Mouse (Mus musculus): ENCODE measurements around the gene Marc1. TPM values are rescaled to one million over a fixed set of nuclear protein-coding genes. Genes with fewer than 3 reads are reported as not detected.
A peak's percentile ranks its signal among the peaks of the same experiment; 100 is the strongest.

Marc1 gene
- polyA plus RNA-seq, 2 experiments from 2014 or later = 0.44 TPM; not detected in 1

DNA sequence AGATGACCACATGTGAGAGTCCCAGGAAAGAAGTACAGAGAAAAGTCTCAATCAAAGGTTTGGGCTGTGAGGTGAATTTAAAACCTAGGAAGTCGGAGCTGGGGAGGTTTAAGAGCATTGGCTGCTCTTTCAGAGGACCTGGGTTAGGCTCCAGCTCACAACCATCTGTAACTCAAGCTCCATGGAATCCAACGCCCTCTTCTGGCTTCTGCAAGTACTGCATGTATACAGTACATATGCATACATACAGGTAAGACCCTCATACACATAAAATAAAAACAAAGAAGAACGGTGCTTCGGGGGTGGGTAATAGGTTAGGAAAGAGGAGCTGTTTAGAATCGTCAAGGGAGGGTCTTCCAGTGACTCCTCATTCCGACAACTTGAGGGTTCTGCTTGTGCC is 6.7 kb upstream of the Marc1 start:
- ATAC-seq = no peak

DNA sequence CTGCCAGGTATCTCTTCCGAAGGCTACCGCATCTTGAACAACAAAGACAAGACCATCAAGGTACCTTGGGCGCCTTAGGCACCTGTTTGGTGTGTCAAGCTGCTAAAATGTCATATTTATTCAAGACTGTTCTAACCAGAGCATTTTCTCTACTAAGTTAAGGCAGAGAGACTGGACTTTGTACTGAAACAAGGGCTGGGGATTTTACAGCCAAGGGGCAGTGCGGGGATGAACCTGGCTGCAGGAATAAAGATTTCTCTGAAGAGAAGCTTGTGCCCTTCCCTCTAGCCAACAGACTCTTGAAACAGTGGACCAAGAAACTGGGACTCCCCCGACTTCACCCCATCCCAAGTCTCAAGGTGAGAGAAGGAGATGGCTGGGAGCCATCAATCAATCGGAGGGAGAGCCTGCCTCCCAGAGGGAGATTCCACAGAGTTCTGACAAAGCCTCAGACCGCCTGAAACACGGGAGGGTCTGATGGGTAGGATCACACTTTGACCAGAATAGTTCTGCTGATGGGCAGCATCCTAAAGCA is 670 bp upstream of the Marc1 start:
- ATAC-seq = no peak

DNA sequence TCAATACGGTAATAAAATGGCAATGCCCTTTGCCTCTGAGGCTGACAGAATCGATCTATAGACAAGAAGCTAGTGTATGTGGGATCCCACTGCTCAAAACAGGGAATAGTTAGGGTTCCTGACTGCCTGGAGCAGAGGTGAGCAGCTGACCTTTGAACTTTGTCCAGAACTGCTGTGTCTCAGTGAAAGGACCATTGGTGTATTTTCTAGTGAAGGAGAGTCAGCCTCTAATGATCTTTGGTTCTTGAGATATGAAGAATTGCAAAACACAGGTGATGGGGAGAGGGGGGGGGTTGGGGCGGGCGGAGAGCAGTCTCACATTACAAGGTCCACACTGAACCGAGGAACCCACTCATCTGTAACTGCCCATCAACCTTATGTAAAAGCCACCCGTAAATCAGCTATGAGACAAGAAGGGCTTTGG is 1.5 kb downstream of the Marc1 start:
- no peak for ATAC-seq

DNA sequence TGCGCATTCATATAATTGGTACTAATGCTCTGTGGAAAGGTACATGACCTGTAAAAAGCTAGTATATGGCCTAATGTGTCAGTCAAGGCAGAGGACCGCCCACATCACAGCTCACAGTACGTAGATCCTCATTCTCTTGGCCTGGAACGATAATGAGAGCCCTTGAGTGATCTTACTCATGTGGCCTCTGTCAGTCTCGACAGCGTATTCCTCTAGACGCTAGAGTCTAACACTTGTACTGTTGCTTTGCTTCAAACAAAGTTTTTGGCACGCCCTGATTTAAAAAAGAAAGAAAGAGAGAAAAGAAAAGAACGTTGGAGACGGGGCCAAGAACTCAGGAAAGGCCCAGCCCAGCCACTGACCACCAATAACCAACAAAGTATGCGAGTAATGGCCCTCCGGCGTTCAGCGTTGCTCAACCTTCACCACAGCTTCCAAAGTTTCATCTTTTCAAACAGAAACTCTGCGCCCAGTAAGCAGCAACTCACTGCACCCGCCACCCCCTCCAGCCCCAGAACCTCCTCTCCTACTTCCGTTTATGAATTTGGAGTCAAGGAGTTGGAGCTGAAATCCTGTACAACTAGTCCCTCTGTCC is 2.6 kb downstream of the Marc1 start:
- ATAC-seq = no peak

DNA sequence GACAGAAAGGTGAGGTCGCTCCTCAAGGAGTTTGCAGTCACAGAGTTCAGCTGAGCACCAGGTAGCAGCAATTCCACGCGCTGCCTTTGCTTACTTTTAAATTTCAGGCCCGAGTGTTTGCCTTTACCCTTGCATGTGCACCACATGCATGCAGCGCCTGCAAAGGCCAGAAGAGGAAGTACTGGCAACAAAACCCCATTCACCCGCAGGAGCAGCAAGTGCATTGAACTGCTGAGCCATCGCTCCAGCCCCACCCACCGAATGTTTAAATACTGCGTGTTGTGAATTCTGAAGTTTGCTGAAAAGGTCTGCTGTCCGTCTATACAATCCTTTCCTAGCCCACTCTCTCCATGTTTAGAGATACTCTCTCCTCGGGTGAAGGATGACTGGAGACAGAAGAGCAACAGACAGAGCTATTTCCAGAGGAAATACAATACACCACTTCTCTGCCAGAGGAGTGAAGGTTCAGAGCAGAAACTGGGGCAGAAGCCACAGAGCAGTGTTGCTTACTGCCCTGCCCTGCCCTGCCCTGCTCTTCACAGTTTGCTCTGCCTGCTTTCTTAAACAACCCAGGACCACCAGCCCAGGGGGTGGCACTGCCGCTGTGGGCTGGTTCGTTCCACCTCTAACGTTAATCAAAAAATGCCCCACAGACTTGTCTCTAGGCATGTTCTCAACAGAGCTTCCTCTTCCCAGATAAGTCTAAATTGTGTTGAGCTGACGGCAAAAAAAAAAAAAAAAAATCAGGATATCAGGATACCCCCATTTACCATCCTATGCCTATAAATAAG is 3.3 kb downstream of the Marc1 start:
- no peak for ATAC-seq

DNA sequence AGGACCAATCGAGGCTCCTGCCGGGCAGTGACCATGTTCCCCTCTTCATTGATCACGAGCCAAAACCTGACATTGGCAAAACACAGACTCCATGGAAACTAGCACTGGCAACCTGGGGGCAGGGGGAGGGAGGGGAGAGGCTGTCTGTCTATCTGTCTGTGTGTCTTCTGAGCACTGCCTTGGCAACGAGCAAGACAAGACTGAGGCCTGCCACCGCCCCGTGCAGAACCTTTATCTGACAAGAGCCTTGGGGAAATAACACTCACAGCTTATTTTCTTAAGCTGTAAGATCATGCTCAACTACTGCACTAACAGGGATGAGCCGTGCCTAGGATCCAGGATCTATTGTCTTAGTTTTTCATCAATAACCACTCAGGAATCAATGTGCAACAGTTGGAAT is 4.0 kb downstream of the Marc1 start:
- no peak for ATAC-seq

DNA sequence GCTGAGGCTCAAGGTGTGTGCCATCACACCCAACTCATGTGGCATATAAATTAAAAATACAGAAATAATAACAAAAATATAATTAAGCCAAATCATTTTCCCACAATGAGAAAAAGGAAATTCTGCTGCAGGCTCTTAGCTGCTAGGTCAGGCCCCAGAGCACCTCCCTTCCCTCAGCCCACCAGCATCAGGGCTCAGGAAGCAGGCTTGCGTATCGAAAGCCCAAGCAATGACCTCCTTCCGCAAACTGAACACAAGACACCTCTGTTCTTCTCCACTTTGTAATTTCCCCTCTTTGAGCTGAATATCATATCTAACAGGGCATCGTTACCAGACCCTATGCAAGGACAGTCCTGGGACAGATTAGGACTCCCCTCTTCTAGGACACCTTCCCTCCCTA is 5.4 kb downstream of the Marc1 start:
- no peak for ATAC-seq

DNA sequence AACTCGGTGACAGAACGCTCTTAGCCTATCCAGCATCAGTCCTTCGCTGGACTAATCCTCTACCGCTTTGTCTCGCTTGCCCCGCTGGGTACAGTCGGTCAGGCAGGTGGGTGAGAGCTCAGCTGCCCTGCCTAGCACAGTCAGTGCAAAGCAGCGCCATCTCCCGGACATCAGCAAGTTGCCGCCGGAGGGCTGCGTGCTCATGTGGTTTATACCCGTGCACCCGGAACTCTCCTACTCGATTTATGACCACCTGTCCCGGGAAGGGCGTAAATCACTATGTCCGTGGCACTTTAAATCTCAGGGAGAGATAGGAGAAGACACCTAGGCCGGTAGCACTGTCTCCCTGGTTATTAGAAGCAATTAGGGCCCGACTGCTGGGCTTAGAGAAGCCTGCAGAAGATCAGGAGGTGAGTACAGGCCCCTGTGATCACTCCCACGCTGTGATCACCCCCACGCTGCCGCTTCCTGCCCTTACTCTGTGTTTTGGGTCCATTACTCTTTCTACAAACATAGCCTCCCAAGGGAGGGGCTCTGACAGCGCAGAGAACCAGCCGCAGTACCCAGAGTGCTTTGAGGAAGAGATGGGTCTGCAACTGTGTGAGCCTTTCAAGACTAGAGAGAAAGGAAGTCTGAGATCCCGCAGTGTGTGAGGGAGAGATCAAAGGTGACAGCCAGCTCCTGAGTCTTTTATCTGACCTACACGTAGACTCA is 17.8 kb downstream of the Marc1 start:
- ATAC-seq = peak; percentile 85

DNA sequence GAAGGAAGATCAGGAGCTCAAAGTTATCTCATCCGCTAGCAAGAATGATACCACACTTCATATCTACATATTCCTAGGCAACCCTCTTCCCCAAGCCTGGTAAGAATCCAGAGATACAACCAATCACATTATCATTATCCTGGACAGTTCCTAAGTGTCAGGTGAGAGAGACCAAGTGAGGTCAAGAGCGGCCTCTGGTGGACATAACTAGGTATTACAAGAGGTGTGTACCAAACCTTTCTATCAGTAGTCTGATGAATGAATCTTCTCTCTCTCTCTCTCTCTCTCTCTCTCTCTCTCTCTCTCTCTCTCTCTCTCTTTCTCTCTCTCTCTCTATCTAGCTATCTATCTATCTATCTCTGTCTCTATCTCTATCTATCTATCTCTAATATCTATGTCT is 20.0 kb downstream of the Marc1 start:
- peak; percentile 44 for ATAC-seq

DNA sequence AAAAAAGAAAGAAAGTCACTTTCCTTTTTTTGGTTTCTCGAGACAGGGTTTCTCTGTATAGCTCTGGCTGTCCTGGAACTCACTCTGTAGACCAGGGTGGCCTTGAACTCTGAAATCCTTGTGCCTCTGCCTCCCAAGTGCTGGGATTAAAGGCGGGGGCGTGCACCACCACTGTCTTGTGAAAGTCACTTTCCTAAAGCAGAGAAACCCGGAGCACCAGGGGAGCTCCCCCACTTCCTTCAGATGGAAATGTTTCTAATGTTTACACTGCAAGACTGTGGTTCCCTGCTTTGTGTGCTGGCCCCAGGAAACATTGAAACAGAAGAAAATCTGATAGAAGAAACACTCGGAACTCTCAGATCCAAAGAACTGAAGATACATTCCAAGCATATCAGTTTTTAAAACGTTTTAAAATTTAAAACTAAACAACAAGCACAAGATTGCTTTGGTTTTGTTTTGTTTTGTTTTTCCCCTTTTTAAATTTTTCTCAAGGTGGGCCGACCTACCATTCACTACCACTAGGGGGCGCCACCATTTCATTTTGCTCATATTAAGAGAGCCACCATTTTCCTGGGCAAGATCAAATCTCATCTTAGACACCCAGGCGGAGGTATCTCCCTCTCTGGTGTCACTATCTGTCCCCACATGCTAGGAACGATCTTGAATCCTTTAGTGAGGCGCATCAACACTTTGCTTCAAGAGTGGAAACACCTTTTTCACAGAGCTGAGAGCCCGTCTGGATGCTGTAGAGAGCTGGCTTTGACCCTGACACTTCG is 24.5 kb downstream of the Marc1 start:
- ATAC-seq = no peak

DNA sequence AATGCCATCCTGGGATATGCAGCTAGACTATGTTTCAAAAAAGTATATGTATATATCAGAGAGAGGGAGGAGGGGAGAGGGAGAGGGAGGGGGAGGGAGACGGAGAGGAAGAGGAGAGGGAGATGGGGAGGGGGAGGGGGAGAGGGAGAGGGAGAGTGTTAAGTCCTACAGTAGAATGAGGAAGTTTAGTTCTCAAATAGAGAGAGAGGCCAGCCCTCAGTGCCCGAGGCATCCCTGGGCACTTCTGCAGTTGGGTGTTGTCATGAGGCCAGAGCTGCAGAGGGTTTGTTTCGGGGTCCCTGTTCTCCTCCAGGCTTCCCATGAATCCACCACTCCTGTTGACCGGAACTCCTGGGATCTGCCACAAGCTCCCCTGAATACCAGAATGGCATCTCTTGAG is 27.5 kb downstream of the Marc1 start:
- no peak for ATAC-seq

DNA sequence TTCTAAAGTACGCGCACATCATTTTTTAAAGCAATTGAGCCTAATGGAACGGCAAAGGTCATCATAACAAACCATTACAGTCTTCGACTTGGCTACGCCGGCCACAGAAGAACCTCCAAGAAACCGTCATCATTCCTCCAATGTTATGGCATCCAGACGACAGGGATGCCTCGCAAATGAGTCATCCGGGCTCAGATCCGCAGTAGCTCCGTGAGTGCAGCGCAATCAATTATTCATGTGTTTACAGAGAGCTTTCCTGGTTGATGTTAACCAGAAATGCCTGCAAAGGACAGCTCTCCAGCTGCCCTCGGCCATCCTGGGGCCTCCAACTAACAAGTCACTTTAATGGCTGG is 29.0 kb downstream of the Marc1 start:
- no peak for ATAC-seq

DNA sequence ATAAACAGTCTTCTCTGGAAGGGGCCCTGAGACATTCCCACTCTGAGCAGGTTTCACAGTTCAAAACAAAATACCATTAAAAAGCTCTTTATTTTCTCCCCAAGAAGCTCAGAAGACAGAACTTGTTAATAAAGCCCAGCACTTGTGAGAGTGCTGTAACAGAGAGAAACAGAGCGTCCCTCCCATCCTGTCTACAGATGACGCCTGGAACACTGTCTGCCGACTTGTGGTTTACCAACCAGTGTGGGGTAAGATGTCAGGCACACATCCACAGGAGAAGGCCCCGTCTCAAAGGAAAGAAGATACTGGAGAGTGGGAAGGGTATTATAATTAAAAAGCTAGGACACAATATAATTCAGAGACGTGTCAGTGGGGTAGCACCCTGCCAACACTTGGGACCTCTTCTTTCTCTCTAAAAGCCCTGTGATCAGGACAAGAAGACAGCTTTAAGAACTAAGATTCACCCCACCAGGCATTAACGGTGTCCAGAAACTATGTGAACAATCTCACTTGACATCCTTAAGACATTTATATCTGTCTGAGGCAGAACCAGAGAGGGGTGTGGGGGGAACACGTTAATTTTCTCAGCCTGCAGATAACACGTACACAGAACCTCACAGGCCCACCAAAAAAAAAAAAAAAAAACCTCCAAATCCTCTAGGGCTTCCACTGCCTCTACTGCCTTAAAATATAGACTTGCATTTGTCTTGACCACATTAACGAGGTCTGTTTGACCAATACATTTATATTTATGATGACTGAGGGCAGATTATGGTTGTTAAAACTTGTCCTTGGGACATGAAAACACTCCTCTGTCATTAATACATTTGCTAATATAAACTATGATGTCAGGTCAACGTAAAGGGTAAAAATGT is 29.6 kb downstream of the Marc1 start:
- no peak for ATAC-seq

DNA sequence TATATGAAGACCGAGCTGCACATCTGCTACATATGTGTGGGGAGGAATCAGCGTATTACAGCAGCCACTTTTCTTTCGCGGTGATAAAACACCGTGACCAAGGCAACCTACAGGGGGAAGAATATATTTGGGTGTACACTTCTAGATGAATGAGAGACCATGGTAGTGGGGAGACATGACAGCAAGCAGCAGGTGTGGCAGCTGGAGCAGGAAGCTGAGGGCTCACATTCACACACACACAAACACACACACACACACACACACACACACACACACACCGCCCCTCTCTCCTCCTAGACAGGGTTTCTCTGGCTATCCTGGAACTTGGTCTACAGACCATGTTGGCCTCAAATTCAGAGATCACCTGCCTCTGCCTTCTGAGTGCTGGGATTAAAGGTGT is 33.0 kb downstream of the Marc1 start:
- ATAC-seq = no peak

DNA sequence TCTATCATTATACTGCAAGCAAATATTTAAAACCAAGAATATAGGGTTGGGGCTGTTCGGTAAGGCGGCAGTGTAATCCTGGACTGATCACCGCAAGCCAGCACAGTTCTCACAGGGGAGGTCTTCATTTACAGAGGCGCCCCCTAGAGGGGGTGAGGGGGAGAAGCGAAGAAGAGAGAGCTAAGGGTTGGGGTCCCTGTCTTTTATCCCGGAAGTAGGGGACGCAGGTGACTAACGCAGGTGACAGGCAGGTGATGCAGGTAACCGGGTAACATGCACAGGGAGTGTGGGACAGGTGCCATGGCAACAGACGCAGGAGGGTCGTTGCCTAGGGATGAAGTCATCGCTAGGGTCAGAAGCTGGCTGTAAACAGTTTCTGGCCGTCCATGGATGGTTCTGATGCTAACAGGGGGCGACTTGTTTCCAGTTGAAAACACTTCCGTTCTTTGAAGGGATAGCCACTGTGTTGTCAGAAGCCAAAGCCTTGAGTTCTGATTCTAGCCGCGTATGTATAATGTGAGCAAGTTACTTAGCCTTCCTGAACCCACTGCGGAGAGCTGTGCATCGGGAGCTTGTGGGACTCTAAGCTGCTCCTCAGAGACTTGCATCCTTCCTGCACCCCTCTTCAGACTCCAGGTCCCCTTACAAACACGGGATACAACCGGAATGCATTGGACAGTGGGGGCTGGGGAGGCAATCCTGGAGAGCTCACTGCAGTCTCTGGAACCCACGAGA is 33.9 kb downstream of the Marc1 start:
- ATAC-seq = no peak

DNA sequence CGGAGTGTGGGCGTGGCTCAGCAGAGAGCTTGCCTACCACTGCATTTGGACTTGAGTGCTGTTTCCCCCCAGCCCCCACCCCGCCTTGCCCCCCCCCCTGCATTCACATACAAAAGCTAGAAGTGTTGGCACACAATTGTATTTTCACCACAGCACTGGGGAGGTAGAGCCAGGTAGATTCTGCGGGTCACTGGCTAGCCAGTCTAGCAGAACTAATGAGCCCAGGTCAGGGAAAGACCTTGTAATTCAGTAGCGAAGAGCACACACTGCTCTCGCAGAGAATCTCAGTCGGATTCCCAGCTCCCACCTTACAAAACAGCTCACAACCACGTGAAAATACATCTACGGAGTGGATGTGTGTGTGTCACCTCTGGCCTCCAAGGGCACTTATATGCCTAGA is 35.8 kb downstream of the Marc1 start:
- no peak for ATAC-seq

DNA sequence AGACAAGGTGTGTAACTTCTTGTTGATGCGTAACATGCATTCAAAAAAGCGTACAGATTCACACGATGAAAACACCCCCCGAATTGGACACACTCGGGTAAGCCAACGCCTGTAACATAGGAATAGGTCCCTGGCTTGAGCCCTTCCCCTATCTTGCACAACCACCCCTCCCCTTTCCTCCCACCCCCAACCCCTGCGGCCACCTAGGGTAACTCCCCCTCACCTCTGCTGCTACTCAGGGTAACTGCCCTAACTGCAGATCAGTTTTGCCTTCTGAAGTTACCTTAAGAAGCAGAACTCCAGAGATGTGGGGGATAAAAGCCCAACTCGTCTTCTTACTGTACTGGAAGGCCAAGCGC is 39.2 kb downstream of the Marc1 start:
- ATAC-seq = no peak

DNA sequence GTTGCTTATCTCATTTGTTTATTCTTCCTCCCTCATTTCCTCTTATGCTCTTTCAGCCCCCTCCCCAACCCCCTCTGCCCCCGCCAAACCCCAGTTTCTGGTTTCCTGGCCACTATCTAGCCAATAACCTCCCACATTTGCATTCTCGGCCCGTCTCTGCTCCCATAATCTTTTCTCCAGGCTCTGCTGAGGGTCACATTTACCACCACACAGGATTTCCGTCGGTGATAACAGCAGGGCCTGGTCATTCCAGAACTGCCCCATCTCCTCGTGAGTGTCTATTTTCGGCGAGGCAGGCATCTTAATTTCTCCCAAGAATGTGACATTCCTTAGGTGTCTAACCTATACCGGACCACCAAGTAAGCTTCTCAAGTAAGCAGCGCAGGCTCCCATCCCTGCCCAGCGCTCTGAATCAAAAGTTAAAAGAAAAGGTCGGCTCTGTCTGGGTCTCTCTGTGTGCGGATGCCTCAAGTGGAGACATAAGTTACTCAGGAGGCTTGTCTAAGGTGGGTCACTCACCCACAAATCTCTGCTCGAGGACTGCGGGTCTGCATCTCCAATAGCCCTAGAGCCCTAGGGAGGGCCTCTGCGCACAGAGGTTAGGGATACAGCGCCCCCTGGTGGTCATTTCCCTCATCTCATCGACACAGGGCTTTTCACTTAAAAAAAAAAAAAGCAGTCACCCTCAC is 39.8 kb downstream of the Marc1 start:
- ATAC-seq = peak; percentile 45

DNA sequence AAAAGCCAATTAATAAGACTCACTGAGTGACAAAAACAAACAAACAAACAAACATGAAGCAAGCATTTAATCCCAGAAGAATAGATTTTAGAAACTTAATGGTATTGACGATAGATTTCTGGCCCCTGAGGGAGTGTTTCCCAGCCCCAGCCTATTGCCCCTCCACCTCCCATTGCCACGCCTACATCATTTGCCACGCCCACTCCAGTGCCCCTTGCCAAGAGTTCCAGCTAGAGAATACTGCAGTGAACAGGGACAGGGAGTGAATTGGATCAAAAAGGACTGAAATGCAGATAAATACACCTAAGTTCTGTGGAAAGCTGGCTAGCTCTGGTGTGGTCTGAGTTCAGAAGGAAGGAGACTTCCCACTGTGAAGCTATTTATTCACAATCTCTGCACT is 47.2 kb downstream of the Marc1 start:
- ATAC-seq = no peak

DNA sequence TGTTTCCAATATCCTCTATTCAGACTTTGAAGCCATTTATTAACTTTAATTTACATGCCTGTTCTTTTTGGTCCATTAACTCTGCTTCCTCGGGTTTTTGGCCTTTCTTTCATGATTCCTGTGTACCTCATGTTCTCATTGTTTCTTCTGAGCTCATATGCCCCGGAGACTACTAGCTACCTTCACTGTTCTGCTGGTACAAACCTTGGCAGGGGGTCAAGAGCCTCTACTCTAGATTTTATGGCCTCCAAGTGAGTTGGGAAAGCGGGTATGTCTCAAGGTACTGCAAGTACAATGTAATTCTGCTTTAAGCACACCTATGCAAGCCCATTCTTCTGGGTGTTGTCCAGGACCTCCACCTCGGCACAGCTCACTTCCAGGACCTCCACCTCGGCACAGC is 48.2 kb downstream of the Marc1 start:
- no peak for ATAC-seq

DNA sequence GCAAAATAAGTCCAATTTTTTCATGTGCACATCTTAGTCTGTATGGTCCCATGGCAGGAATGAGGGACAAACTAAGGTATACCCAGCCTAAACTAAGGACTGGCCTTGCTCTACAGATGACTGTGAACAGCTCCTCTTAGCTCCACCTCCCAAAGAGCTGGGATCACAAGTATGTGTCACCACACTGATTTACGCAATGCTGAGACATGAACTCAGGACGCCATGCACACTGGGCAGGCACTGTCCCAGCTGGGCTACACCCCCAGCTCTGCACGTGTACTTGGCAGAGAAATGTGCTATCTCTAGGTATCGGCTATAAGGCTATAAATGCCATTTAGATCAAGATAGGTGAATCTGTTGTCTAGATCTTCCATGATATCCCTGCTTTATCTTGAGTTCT is 49.1 kb downstream of the Marc1 start:
- ATAC-seq = no peak
